Mouse (Mus musculus) olfactory bulb, adult 2 months (tissue): ENCODE measurements around the gene Ugp2. TPM values are rescaled to one million over a fixed set of nuclear protein-coding genes. Genes with fewer than 3 reads are reported as not detected.

ENCODE experiments used
- H3K27ac ChIP-seq: fragments of 200-500 bp; 2 replicates; pipeline ENCODE4 v1.5.1; 2012; ENCODE audit warnings: low read depth, low read length; ENCODE audit not compliant: insufficient read depth
- H3K4me1 ChIP-seq: fragments of 200-500 bp; 2 replicates; pipeline ENCODE4 v1.6.1; 2012; ENCODE audit warnings: low read length; ENCODE audit not compliant: control insufficient read depth, insufficient read depth
- H3K4me3 ChIP-seq: fragments of 200-500 bp; 2 replicates; pipeline ENCODE4 v1.5.1; 2012; ENCODE audit warnings: mild to moderate bottlenecking, low read depth, low read length, moderate library complexity; ENCODE audit not compliant: insufficient read depth
- CTCF ChIP-seq: fragments of 200-500 bp; IDR thresholded peaks from 2 replicates; pipeline ENCODE4 v1.5.1; 2012; ENCODE audit warnings: low read depth, mild to moderate bottlenecking, low read length, moderate library complexity; ENCODE audit not compliant: insufficient read depth
- POLR2A ChIP-seq: fragments of 200-500 bp; IDR thresholded peaks from 2 replicates; pipeline ENCODE4 v1.6.1; 2012; ENCODE audit warnings: mild to moderate bottlenecking, low read depth, low read length, moderate library complexity; ENCODE audit not compliant: insufficient read depth
- WGBS: fragments of 180-500 bp; shearing (Covaris S2); methylation state at CpG from one replicate; pipeline ENCODE4 v1.1.7; 2018; 5-methylcytosine and 5-hydroxymethylcytosine counted together
- polyA plus RNA-seq: library from polyadenylated mRNA; stranded (reverse); fragments of >200 nt; gene quantifications from 2 replicates; pipeline ENCODE4 v1.2.4, GENCODE M21; 2012; ENCODE audit warnings: low replicate concordance; ENCODE audit not compliant: missing spikeins, insufficient read depth, insufficient read length

The Ugp2 gene
- polyA plus RNA-seq, 1 experiment: not detected

GRCm38 (mm10) chr11:21276151-21276550, 94.8 kb downstream of the Ugp2 start:
- Histone ChIP-seq H3K4me3 (no peak overlapping the region), H3K27ac (no peak overlapping the region), H3K4me1 (no peaks in the 10 kb centered on the region)
- TF ChIP-seq CTCF: no peak
- no peak for TF ChIP-seq POLR2A
- WGBS: 96% methylated on average over 2 of the region's 2 CpGs

Other genes starting within 250 kb of the Ugp2 start
- not detected in 2 replicates for gene Vps54, start 131.9 kb downstream of the Ugp2 start, polyA plus RNA-seq
- gene Wdpcp, start 201.0 kb upstream of the Ugp2 start, polyA plus RNA-seq: not detected in 2 replicates
- gene Mdh1, start 201.2 kb upstream of the Ugp2 start, polyA plus RNA-seq: 193 TPM in 1 of 2 replicates, not detected in the other